Mouse (Mus musculus) CH12.LX (cell line): ENCODE results near the gene Helz. TPM values are rescaled to one million over a fixed set of nuclear protein-coding genes. Genes with fewer than 3 reads are reported as not detected.

Experiments used
- DNase-seq: peaks from one replicate; pipeline ENCODE4 v3.0.0-alpha.2; 2013; ENCODE audit errors: extremely low read depth
- H3K27ac ChIP-seq: 2 replicates; pipeline ENCODE4 v1.5.1; 2012; ENCODE audit warnings: low read depth, mild to moderate bottlenecking, control low read depth, moderate library complexity; ENCODE audit not compliant: insufficient read depth
- H3K27me3 ChIP-seq: replicated peaks from 2 replicates; pipeline ENCODE3; 2012; ENCODE audit warnings: inconsistent platforms
- H3K36me3 ChIP-seq, 2 experiments: replicated peaks in 1 of 2; 2 replicates each; pipeline versions ENCODE3 to v1.6.1; 2012; ENCODE audit warnings: inconsistent platforms in 1 of 2, low read length in 1 of 2, mild to moderate bottlenecking in 1 of 2, mixed read lengths in 1 of 2, moderate library complexity in 1 of 2; ENCODE audit not compliant: control insufficient read depth in 1 of 2, insufficient read depth in 1 of 2
- H3K4me1 ChIP-seq, 2 experiments: 2 replicates each; pipeline ENCODE4 v1.6.1; 2012; ENCODE audit warnings: inconsistent platforms in 1 of 2, moderate library complexity in 1 of 2; ENCODE audit not compliant: insufficient read depth in 2 of 2, control insufficient read depth in 1 of 2
- H3K4me2 ChIP-seq: 2 replicates; pipeline ENCODE4 v1.6.1; 2012; ENCODE audit warnings: low read depth, mild to moderate bottlenecking, control low read depth; ENCODE audit not compliant: poor library complexity, insufficient read depth, severe bottlenecking
- H3K4me3 ChIP-seq, 3 experiments: fragments of 150-350 bp in 1 of 3; sonication (generic) in 1 of 3; replicated peaks in 1 of 3; 2 replicates each; pipeline versions ENCODE3 to v1.5.1; 2011 to 2012; ENCODE audit warnings: low read depth in 2 of 3, low read length in 2 of 3, mild to moderate bottlenecking in 2 of 3, moderate library complexity in 2 of 3, control low read depth in 1 of 3, improper control_type of control experiment in 1 of 3, inconsistent platforms in 1 of 3, mixed read lengths in 1 of 3; ENCODE audit not compliant: poor library complexity in 1 of 3
- H3K79me2 ChIP-seq: replicated peaks from 2 replicates; pipeline ENCODE4 v1.6.1; 2012; ENCODE audit warnings: mild to moderate bottlenecking, moderate library complexity; ENCODE audit not compliant: control insufficient read depth, poor library complexity, insufficient read depth, severe bottlenecking; ENCODE audit errors: extremely low read depth
- H3K9ac ChIP-seq: 2 replicates; pipeline ENCODE4 v1.6.1; 2012; ENCODE audit warnings: low read depth, mild to moderate bottlenecking, control low read depth, moderate library complexity; ENCODE audit not compliant: insufficient read depth
- H3K9me3 ChIP-seq: replicated peaks from 2 replicates; pipeline ENCODE3; 2012; ENCODE audit warnings: low read length, inconsistent platforms, mixed read lengths
- CHD2 ChIP-seq: IDR thresholded peaks from 2 replicates; pipeline ENCODE4 v1.6.1; 2011; ENCODE audit warnings: low read length, improper control_type of control experiment
- CTCF ChIP-seq, 2 experiments: IDR thresholded peaks in 1 of 2; conservative IDR thresholded peaks in 1 of 2; 2 replicates each; pipeline ENCODE4 v1.5.1; 2011 to 2012; ENCODE audit warnings: low read depth in 2 of 2, low read length in 2 of 2, improper control_type of control experiment in 1 of 2, inconsistent platforms in 1 of 2, mild to moderate bottlenecking in 1 of 2, moderate library complexity in 1 of 2
- EP300 ChIP-seq: IDR thresholded peaks from 2 replicates; pipeline ENCODE4 v1.6.1; 2011; ENCODE audit warnings: low read length, improper control_type of control experiment
- ETS1 ChIP-seq: conservative IDR thresholded peaks from 2 replicates; pipeline ENCODE4 v1.6.1; 2012; ENCODE audit warnings: low read depth, mild to moderate bottlenecking, inconsistent platforms, low read length, improper control_type of control experiment, moderate library complexity
- GABPA ChIP-seq: IDR thresholded peaks from 2 replicates; pipeline ENCODE4 v1.6.1; 2012; ENCODE audit warnings: low read depth, low read length, improper control_type of control experiment, inconsistent platforms; ENCODE audit not compliant: insufficient replicate concordance
- IRF4 ChIP-seq: IDR thresholded peaks from 2 replicates; pipeline ENCODE4 v1.6.1; 2014; ENCODE audit warnings: low read depth, mild to moderate bottlenecking, inconsistent platforms, low read length, improper control_type of control experiment
- JUN ChIP-seq: IDR thresholded peaks from 2 replicates; pipeline ENCODE4 v1.6.1; 2011; ENCODE audit warnings: low read depth, mild to moderate bottlenecking, low read length, improper control_type of control experiment, moderate library complexity; ENCODE audit not compliant: insufficient read depth
- KAT2A ChIP-seq: IDR thresholded peaks from 2 replicates; pipeline ENCODE4 v1.6.1; 2012; ENCODE audit warnings: low read length, improper control_type of control experiment, inconsistent platforms; ENCODE audit not compliant: insufficient replicate concordance
- MAFK ChIP-seq: IDR thresholded peaks from 2 replicates; pipeline ENCODE4 v1.6.1; 2011; ENCODE audit warnings: low read length, improper control_type of control experiment; ENCODE audit not compliant: insufficient replicate concordance
- MAX ChIP-seq: IDR thresholded peaks from 2 replicates; pipeline ENCODE4 v1.6.1; 2011; ENCODE audit warnings: low read length, improper control_type of control experiment
- MAZ ChIP-seq: IDR thresholded peaks from 2 replicates; pipeline ENCODE4 v1.6.1; 2012; ENCODE audit warnings: low read depth, mild to moderate bottlenecking, inconsistent platforms, low read length, improper control_type of control experiment, moderate library complexity
- MXI1 ChIP-seq: IDR thresholded peaks from 2 replicates; pipeline ENCODE4 v1.6.1; 2011; ENCODE audit warnings: mild to moderate bottlenecking, low read depth, low read length, improper control_type of control experiment
- NELFE ChIP-seq: IDR thresholded peaks from 2 replicates; pipeline ENCODE4 v1.6.1; 2011; ENCODE audit warnings: low read depth, low read length, improper control_type of control experiment
- NRF1 ChIP-seq: IDR thresholded peaks from 2 replicates; pipeline ENCODE4 v1.6.1; 2014; ENCODE audit warnings: low read depth, mild to moderate bottlenecking, inconsistent platforms, low read length, improper control_type of control experiment, moderate library complexity
- PAX5 ChIP-seq: IDR thresholded peaks from 2 replicates; pipeline ENCODE4 v1.6.1; 2012; ENCODE audit warnings: low read length, inconsistent platforms, mixed read lengths
- POLR2AphosphoS2 ChIP-seq: IDR thresholded peaks from 2 replicates; pipeline ENCODE4 v1.6.1; 2011; ENCODE audit warnings: low read depth, low read length, improper control_type of control experiment
- RAD21 ChIP-seq: IDR thresholded peaks from 2 replicates; pipeline ENCODE4 v1.6.1; 2011; ENCODE audit warnings: low read depth, mild to moderate bottlenecking, low read length, improper control_type of control experiment, moderate library complexity
- RCOR1 ChIP-seq: conservative IDR thresholded peaks from 2 replicates; pipeline ENCODE4 v1.6.1; 2012; ENCODE audit warnings: low read depth, mild to moderate bottlenecking, inconsistent platforms, low read length, improper control_type of control experiment
- SIN3A ChIP-seq: IDR thresholded peaks from 2 replicates; pipeline ENCODE4 v1.6.1; 2012; ENCODE audit warnings: low read length, improper control_type of control experiment, inconsistent platforms
- SMC3 ChIP-seq: IDR thresholded peaks from 2 replicates; pipeline ENCODE4 v1.6.1; 2011; ENCODE audit warnings: low read depth, low read length, improper control_type of control experiment
- TBP ChIP-seq: conservative IDR thresholded peaks from 2 replicates; pipeline ENCODE4 v1.6.1; 2011; ENCODE audit warnings: low read depth, low read length, improper control_type of control experiment
- USF1 ChIP-seq: IDR thresholded peaks from 2 replicates; pipeline ENCODE4 v1.6.1; 2014; ENCODE audit warnings: low read depth, mild to moderate bottlenecking, inconsistent platforms, low read length, improper control_type of control experiment
- ZC3H11A ChIP-seq: IDR thresholded peaks from 2 replicates; pipeline ENCODE4 v1.6.1; 2012; ENCODE audit warnings: low read depth, mild to moderate bottlenecking, inconsistent platforms, low read length, improper control_type of control experiment
- ZNF384 ChIP-seq: IDR thresholded peaks from 2 replicates; pipeline ENCODE4 v1.6.1; 2012; ENCODE audit warnings: low read depth, low read length, improper control_type of control experiment, inconsistent platforms
- dilution Hi-C: fragments of 300-500 bp; cut with MboI; formaldehyde crosslinking; loops from 2 replicates; pipeline ENCODE4 v1.14.3; 2020; ENCODE audit warnings: low sequenced_read_pairs; ENCODE audit not compliant: extremely low pct_unique_long_range_greater_than_20kb, extremely low pct_ligation_motif_present
- in situ Hi-C: fragments of 300-500 bp; cut with MboI; formaldehyde crosslinking; loops from 3 replicates; pipeline ENCODE4 v1.14.3; 2019; ENCODE audit warnings: low sequenced_read_pairs, low pct_ligation_motif_present, low pct_unique_long_range_greater_than_20kb, mixed read lengths
- polyA plus RNA-seq: library from polyadenylated mRNA; unstranded; fragments of >175 nt; gene quantifications from 2 replicates; pipeline ENCODE4 v1.2.1, GENCODE M21; 2012; ENCODE audit warnings: low read depth; ENCODE audit not compliant: insufficient read length
- total RNA-seq, 2 experiments: library from RNA; depleted of rRNA; stranded (reverse); fragments of 300-350 nt in 1 of 2; fragments of >200 nt in 1 of 2; gene quantifications; 2 replicates each; pipeline ENCODE4 v1.2.3; 2012 to 2014

The Helz gene
- total and polyA plus RNA-seq, 3 experiments: 11.5 to 44.4 (median 22.2) TPM

GRCm38 (mm10) chr11:107668977-107669376, 121.2 kb downstream of the Helz start:
- dilution Hi-C loops (no loop called here), in situ Hi-C loops (no loop called here)
- Histone ChIP-seq H3K27me3 (no peaks in the 10 kb centered on the region), H3K36me3 (peaks cover 80 to 98% of the 10 kb centered on the region in 2 experiments), H3K9ac (no peak overlapping the region), H3K4me3 (no peak overlapping the region), H3K9me3 (no peaks in the 10 kb centered on the region), H3K4me1 (no peaks in the 10 kb centered on the region), H3K4me2 (no peak overlapping the region), H3K27ac (no peak overlapping the region), H3K79me2 (no peaks in the 10 kb centered on the region)
- TF ChIP-seq EP300 (no peak), GABPA (no peak), MAX (no peak), NRF1 (no peak)
- DNase-seq: no peak

GRCm38 (mm10) chr11:107674006-107674405, 126.3 kb downstream of the Helz start:
- TF ChIP-seq MAX (no peak), MAFK (no peak), USF1 (no peak), PAX5 (no peak), TBP (no peak), CTCF (conservative IDR thresholded peaks at IDR 0.05 in 1 of 2, IDR thresholded peaks at IDR 0.05 in 1 of 2; ENCODE audit: low read depth in 2 of 2, low read length in 2 of 2) (no peak), CHD2 (no peak), ETS1 (no peak)
- in situ Hi-C loops: no loop called here

GRCm38 (mm10) chr11:107674601-107675000, 126.9 kb downstream of the Helz start:
- H3K36me3 ChIP-seq: peaks cover 57 to 82% of the 10 kb centered on the region in 2 experiments
- dilution Hi-C loops (no loop called here), in situ Hi-C loops (no loop called here)
- no peaks in the 10 kb centered on the region for H3K27me3 ChIP-seq
- DNase-seq: no peak
- H3K4me3 ChIP-seq: no peak overlapping the region
- H3K79me2 ChIP-seq: no peaks in the 10 kb centered on the region
- no peak overlapping the region for H3K4me2 ChIP-seq
- no peak overlapping the region for H3K27ac ChIP-seq
- TF ChIP-seq PAX5: no peak
- TF ChIP-seq ZNF384: no peak
- no peak for TF ChIP-seq IRF4
- no peak for TF ChIP-seq CTCF (conservative IDR thresholded peaks at IDR 0.05 in 1 of 2, IDR thresholded peaks at IDR 0.05 in 1 of 2; ENCODE audit: low read depth in 2 of 2, low read length in 2 of 2)
- no peak for TF ChIP-seq SMC3
- no peak for TF ChIP-seq MAFK
- TF ChIP-seq USF1: no peak
- no peak for TF ChIP-seq MAX
- TF ChIP-seq POLR2AphosphoS2: no peak
- no peak for TF ChIP-seq SIN3A
- TF ChIP-seq RCOR1: no peak
- TF ChIP-seq JUN: no peak
- TF ChIP-seq ZC3H11A: no peak
- TF ChIP-seq NELFE: no peak
- TF ChIP-seq GABPA: no peak
- TF ChIP-seq MAZ: no peak
- no peak for TF ChIP-seq MXI1
- TF ChIP-seq RAD21: no peak
- no peak for TF ChIP-seq KAT2A
- no peaks in the 10 kb centered on the region for H3K9me3 ChIP-seq
- H3K9ac ChIP-seq: no peak overlapping the region
- peaks cover 4 to 21% of the 10 kb centered on the region in 2 experiments; a peak in 2 of 4 replicates for H3K4me1 ChIP-seq

More at GRCm38 (mm10) chr11:107674006-107674405, 126.3 kb downstream of the Helz start:
- Histone ChIP-seq H3K4me3 (no peak overlapping the region), H3K27ac (no peak overlapping the region), H3K36me3 (peaks cover 60 to 87% of the 10 kb centered on the region in 2 experiments), H3K27me3 (no peaks in the 10 kb centered on the region), H3K4me1 (peaks cover 4 to 21% of the 10 kb centered on the region in 2 experiments; a peak in 2 of 4 replicates), H3K4me2 (no peak overlapping the region), H3K9ac (no peak overlapping the region), H3K9me3 (no peaks in the 10 kb centered on the region), H3K79me2 (no peaks in the 10 kb centered on the region)
- DNase-seq: no peak
- dilution Hi-C loops: no loop called here
